Mouse (Mus musculus) midbrain, embryonic 13.5 days (tissue): ENCODE data around the gene Klrd1. TPM values are rescaled to one million over a fixed set of nuclear protein-coding genes. Genes with fewer than 3 reads are reported as not detected.
A peak's percentile ranks its signal among the peaks of the same experiment; 100 is the strongest.

Experiments
- ATAC-seq: fragments of 200-750 bp; cut with Nextera tagmentation; 2 replicates; pipeline ENCODE4 v1.8.0; 2017; ENCODE audit warnings: mild to moderate bottlenecking, moderate TSS enrichment, moderate library complexity
- H3K27ac ChIP-seq: fragments of 300-500 bp; sonication (generic); 2 replicates; pipeline ENCODE4 v1.5.1; 2015; ENCODE audit warnings: inconsistent platforms, mild to moderate bottlenecking, moderate library complexity
- H3K27me3 ChIP-seq: fragments of 300-500 bp; sonication (generic); 2 replicates; pipeline ENCODE4 v1.6.1; 2015; ENCODE audit warnings: mild to moderate bottlenecking, inconsistent platforms
- H3K36me3 ChIP-seq: fragments of 300-500 bp; sonication (generic); 2 replicates; pipeline ENCODE4 v1.6.1; 2015; ENCODE audit warnings: mild to moderate bottlenecking, inconsistent platforms
- H3K4me1 ChIP-seq: fragments of 300-500 bp; sonication (generic); replicated peaks from 2 replicates; pipeline ENCODE4 v1.6.1; 2015; ENCODE audit warnings: inconsistent platforms
- H3K4me2 ChIP-seq: fragments of 300-500 bp; sonication (generic); replicated peaks from 2 replicates; pipeline ENCODE4 v1.6.1; 2015; ENCODE audit warnings: moderate library complexity, mild to moderate bottlenecking, inconsistent platforms
- H3K4me3 ChIP-seq: fragments of 300-500 bp; sonication (generic); replicated peaks from 2 replicates; pipeline ENCODE4 v1.5.1; 2015; ENCODE audit warnings: mild to moderate bottlenecking, inconsistent platforms
- H3K9ac ChIP-seq: fragments of 300-500 bp; sonication (generic); replicated peaks from 2 replicates; pipeline ENCODE4 v1.6.1; 2015; ENCODE audit warnings: mild to moderate bottlenecking, inconsistent platforms
- H3K9me3 ChIP-seq: fragments of 300-500 bp; sonication (generic); 2 replicates; pipeline ENCODE4 v1.6.1; 2016; ENCODE audit warnings: mild to moderate bottlenecking, inconsistent platforms
- WGBS: fragments of 180-500 bp; shearing (Covaris S2); methylation state at CpG from one replicate; pipeline ENCODE4 v1.1.7; 2015; 5-methylcytosine and 5-hydroxymethylcytosine counted together
- polyA plus RNA-seq: library from polyadenylated mRNA; unstranded; fragments of >200 nt; fragmentation: Nextera tagmentation; extraction: Ambion mirVana; gene quantifications from 2 replicates; pipeline ENCODE4 v1.2.1, GENCODE M21; 2015

Gene Klrd1
- not detected in 2 replicates for polyA plus RNA-seq

GRCm38 (mm10) chr6:129591508-129591907 is at the start of gene Klrd1:
Klrd1 (plus strand) TSS chr6:129591782.
- 83% methylated on average over 3 of the region's 3 CpGs for WGBS

GRCm38 (mm10) chr6:129541931-129542330 is 49.7 kb upstream of the Klrd1 start:
- Histone ChIP-seq H3K4me1 (peaks cover 13% of the 10 kb centered on the region), H3K4me2 (no peak overlapping the region), H3K4me3 (no peak overlapping the region), H3K27ac (no peak overlapping the region), H3K36me3 (peaks cover 52% of the 10 kb centered on the region), H3K9me3 (no peaks in the 10 kb centered on the region), H3K27me3 (no peaks in the 10 kb centered on the region), H3K9ac (no peak overlapping the region)
- no peak for ATAC-seq
- WGBS: 51% methylated on average over 9 of the region's 9 CpGs

More at GRCm38 (mm10) chr6:129591508-129591907, at the start of gene Klrd1:
- Histone ChIP-seq H3K27me3 (no peaks in the 10 kb centered on the region), H3K4me3 (no peak within 1 kb of the TSS), H3K27ac (no peak within 1 kb of the TSS), H3K9ac (no peak within 1 kb of the TSS), H3K36me3 (no peaks in the 10 kb centered on the region), H3K9me3 (no peaks in the 10 kb centered on the region), H3K4me1 (no peaks in the 10 kb centered on the region), H3K4me2 (no peak within 1 kb of the TSS)
- no peak for ATAC-seq

GRCm38 (mm10) chr6:129542540-129542939 is 49.0 kb upstream of the Klrd1 start:
- ATAC-seq: no peak
- peaks cover 48% of the 10 kb centered on the region for H3K36me3 ChIP-seq
- WGBS: 86% methylated on average over 3 of the region's 3 CpGs

GRCm38 (mm10) chr6:129543709-129544606 is 47.6 kb upstream of the Klrd1 start:
- no peaks in the 10 kb centered on the region for H3K9me3 ChIP-seq
- no peak overlapping the region for H3K4me3 ChIP-seq
- peaks cover 36% of the 10 kb centered on the region for H3K36me3 ChIP-seq
- WGBS: 62% methylated on average over 6 of the region's 6 CpGs
- no peaks in the 10 kb centered on the region for H3K27me3 ChIP-seq
- peaks cover 9% of the 10 kb centered on the region for H3K4me1 ChIP-seq
- no peak overlapping the region for H3K4me2 ChIP-seq
- H3K9ac ChIP-seq: no peak overlapping the region
- peak; percentile 81 for ATAC-seq
- no peak overlapping the region for H3K27ac ChIP-seq

More at GRCm38 (mm10) chr6:129542540-129542939, 49.0 kb upstream of the Klrd1 start:
- Histone ChIP-seq H3K4me1 (peaks cover 9% of the 10 kb centered on the region), H3K4me3 (no peak overlapping the region), H3K9ac (no peak overlapping the region), H3K27ac (no peak overlapping the region), H3K9me3 (no peaks in the 10 kb centered on the region), H3K4me2 (no peak overlapping the region), H3K27me3 (no peaks in the 10 kb centered on the region)

- H3K36me3 ChIP-seq: peaks cover 4% of the 10 kb centered on the region; the same call in 1 of the 2 replicates
- H3K4me2 ChIP-seq: no peak overlapping the region
- no peaks in the 10 kb centered on the region for H3K27me3 ChIP-seq
- ATAC-seq: no peak
- H3K4me1 ChIP-seq: 0 out of 2 replicates have a peak, but pooled peaks cover 3% of the 10 kb centered on the region
- no peak overlapping the region for H3K9ac ChIP-seq
- H3K9me3 ChIP-seq: no peaks in the 10 kb centered on the region
- H3K4me3 ChIP-seq: no peak overlapping the region
- 89% methylated on average over 2 of the region's 2 CpGs for WGBS
- H3K27ac ChIP-seq: no peak overlapping the region
These were observed 44.3 kb upstream of the Klrd1 start for GRCm38 (mm10) chr6:129547277-129547676.

GRCm38 (mm10) chr6:129548009-129548408 is 43.6 kb upstream of the Klrd1 start:
- 76% methylated on average over 3 of the region's 3 CpGs for WGBS
- 0 out of 2 replicates have a peak, but pooled peaks cover 3% of the 10 kb centered on the region for H3K4me1 ChIP-seq
- no peak overlapping the region for H3K4me3 ChIP-seq
- no peak for ATAC-seq
- H3K9me3 ChIP-seq: no peaks in the 10 kb centered on the region
- H3K9ac ChIP-seq: no peak overlapping the region
- H3K27me3 ChIP-seq: no peaks in the 10 kb centered on the region
- no peaks in the 10 kb centered on the region for H3K36me3 ChIP-seq
- no peak overlapping the region for H3K4me2 ChIP-seq
- H3K27ac ChIP-seq: no peak overlapping the region

- Histone ChIP-seq H3K27ac (no peak overlapping the region), H3K36me3 (no peaks in the 10 kb centered on the region), H3K4me3 (no peak overlapping the region), H3K4me2 (no peak overlapping the region), H3K27me3 (no peaks in the 10 kb centered on the region), H3K9me3 (no peaks in the 10 kb centered on the region), H3K4me1 (peaks cover 11% of the 10 kb centered on the region; the same call in 1 of the 2 replicates), H3K9ac (no peak overlapping the region)
- peak; percentile 43 for ATAC-seq
These were observed 34.1 kb upstream of the Klrd1 start for GRCm38 (mm10) chr6:129557298-129558023.

- peak; percentile 90 for ATAC-seq
- Histone ChIP-seq H3K27ac (no peak overlapping the region), H3K9ac (no peak overlapping the region), H3K9me3 (no peaks in the 10 kb centered on the region), H3K36me3 (no peaks in the 10 kb centered on the region), H3K4me3 (no peak overlapping the region), H3K4me1 (peaks cover 11% of the 10 kb centered on the region; the same call in 1 of the 2 replicates), H3K27me3 (no peaks in the 10 kb centered on the region), H3K4me2 (no peak overlapping the region)
- 19% methylated on average over 12 of the region's 12 CpGs for WGBS
These were observed 32.5 kb upstream of the Klrd1 start for GRCm38 (mm10) chr6:129558946-129559640.

GRCm38 (mm10) chr6:129559641-129560027 is 31.9 kb upstream of the Klrd1 start:
- WGBS: 57% methylated on average over 4 of the region's 4 CpGs
- Histone ChIP-seq H3K36me3 (no peaks in the 10 kb centered on the region), H3K9ac (no peak overlapping the region), H3K4me3 (no peak overlapping the region), H3K9me3 (no peaks in the 10 kb centered on the region), H3K27ac (no peak overlapping the region), H3K4me2 (no peak overlapping the region), H3K27me3 (no peaks in the 10 kb centered on the region), H3K4me1 (peaks cover 11% of the 10 kb centered on the region; the same call in 1 of the 2 replicates)
- peak; percentile 56 for ATAC-seq

GRCm38 (mm10) chr6:129565257-129565656 is 26.3 kb upstream of the Klrd1 start:
- Histone ChIP-seq H3K9me3 (no peaks in the 10 kb centered on the region), H3K4me2 (no peak overlapping the region), H3K9ac (no peak overlapping the region), H3K4me1 (no peaks in the 10 kb centered on the region), H3K36me3 (no peaks in the 10 kb centered on the region), H3K27me3 (no peaks in the 10 kb centered on the region), H3K27ac (no peak overlapping the region), H3K4me3 (no peak overlapping the region)
- 84% methylated on average over 2 of the region's 2 CpGs for WGBS
- no peak for ATAC-seq

- 40% methylated on average over 2 of the region's 2 CpGs for WGBS
- no peak overlapping the region for H3K4me2 ChIP-seq
- H3K36me3 ChIP-seq: no peaks in the 10 kb centered on the region
- no peaks in the 10 kb centered on the region for H3K4me1 ChIP-seq
- H3K9me3 ChIP-seq: no peaks in the 10 kb centered on the region
- H3K27me3 ChIP-seq: no peaks in the 10 kb centered on the region
- H3K9ac ChIP-seq: no peak overlapping the region
- no peak overlapping the region for H3K4me3 ChIP-seq
- no peak overlapping the region for H3K27ac ChIP-seq
- ATAC-seq: no peak
These were observed 16.3 kb upstream of the Klrd1 start for GRCm38 (mm10) chr6:129575315-129575714.
